Mouse (Mus musculus): Measurements from ENCODE around the gene Nap1l1. TPM values are rescaled to one million over a fixed set of nuclear protein-coding genes. Genes with fewer than 3 reads are reported as not detected.

Nap1l1 gene
- polyA plus RNA-seq, 1 experiment, result 18.8 TPM

DNA sequence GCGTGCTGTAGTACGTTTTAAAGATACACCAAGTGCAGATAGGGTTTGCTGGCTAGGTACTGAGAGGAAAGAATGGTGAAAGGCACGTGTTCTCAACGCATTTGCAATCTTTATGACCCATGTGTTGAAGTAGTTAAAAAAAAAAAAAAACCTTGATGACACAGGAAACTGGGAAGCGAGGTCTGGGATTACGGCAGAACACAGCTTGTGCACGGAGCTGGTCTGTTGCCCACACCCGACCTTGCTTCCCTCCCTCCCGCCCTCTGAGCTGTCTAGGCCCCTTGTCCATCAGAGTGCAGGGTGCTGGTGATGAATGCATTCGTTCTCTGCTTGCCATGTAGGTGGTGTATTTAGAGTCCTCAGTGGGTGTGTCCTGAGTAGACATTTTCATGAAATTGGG, 30.7 kb downstream of the Nap1l1 start:
- H3K4me1 ChIP-seq (ENCODE audit: control insufficient read depth, insufficient read depth, low read length), result peaks cover 6% of the 10 kb centered on the region; the same call in 1 of the 2 replicates
- no peak for DNase-seq
- WGBS, result 24% methylated on average over 10 of the region's 10 CpGs
- H3K27me3 ChIP-seq (replicated peaks; ENCODE audit: control insufficient read depth, insufficient read depth, low read length), result no peaks in the 10 kb centered on the region
- no peak overlapping the region for H3K27ac ChIP-seq (ENCODE audit: insufficient read depth, low read depth, low read length)
- no peaks in the 10 kb centered on the region for H3K36me3 ChIP-seq (ENCODE audit: control insufficient read depth, insufficient read depth, low read length)
- TF ChIP-seq POLR2A (IDR thresholded peaks at IDR 0.05; ENCODE audit: low read depth, low read length) (no peak), CTCF (conservative IDR thresholded peaks at IDR 0.05; ENCODE audit: insufficient read depth, insufficient read length, low read depth, low read length) (no peak)
- H3K4me3 ChIP-seq (ENCODE audit: insufficient read depth, low read depth, low read length), result no peak overlapping the region

DNA sequence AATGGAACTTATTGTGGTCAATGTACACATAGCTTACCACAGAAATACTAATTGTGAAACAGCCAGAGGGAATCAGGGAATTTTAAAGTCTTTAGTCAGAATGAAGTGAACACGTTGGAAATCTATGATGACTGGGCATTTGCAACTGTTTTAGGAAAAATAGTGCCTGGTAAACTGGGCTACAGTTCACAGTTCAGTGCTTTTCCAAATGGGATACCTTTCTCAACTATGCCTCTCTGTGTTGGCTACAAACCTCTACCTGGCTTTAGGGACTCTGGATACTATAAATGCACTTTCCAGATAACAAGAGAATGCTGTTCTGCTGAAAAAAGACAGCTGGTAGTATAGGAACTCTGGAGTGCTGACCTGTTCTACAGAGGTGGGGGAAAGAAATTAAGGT, 31.6 kb downstream of the Nap1l1 start:
- WGBS, result 67% methylated on average over 1 of the region's 1 CpGs
- no peaks in the 10 kb centered on the region for H3K27me3 ChIP-seq (replicated peaks; ENCODE audit: control insufficient read depth, insufficient read depth, low read length)
- no peaks in the 10 kb centered on the region for H3K36me3 ChIP-seq (ENCODE audit: control insufficient read depth, insufficient read depth, low read length)
- DNase-seq, result no peak
- no peak for TF ChIP-seq POLR2A (IDR thresholded peaks at IDR 0.05; ENCODE audit: low read depth, low read length)
- TF ChIP-seq CTCF (conservative IDR thresholded peaks at IDR 0.05; ENCODE audit: insufficient read depth, insufficient read length, low read depth, low read length), result no peak
- no peak overlapping the region for H3K4me3 ChIP-seq (ENCODE audit: insufficient read depth, low read depth, low read length)
- peaks cover 6% of the 10 kb centered on the region; the same call in 1 of the 2 replicates for H3K4me1 ChIP-seq (ENCODE audit: control insufficient read depth, insufficient read depth, low read length)
- no peak overlapping the region for H3K27ac ChIP-seq (ENCODE audit: insufficient read depth, low read depth, low read length)

DNA sequence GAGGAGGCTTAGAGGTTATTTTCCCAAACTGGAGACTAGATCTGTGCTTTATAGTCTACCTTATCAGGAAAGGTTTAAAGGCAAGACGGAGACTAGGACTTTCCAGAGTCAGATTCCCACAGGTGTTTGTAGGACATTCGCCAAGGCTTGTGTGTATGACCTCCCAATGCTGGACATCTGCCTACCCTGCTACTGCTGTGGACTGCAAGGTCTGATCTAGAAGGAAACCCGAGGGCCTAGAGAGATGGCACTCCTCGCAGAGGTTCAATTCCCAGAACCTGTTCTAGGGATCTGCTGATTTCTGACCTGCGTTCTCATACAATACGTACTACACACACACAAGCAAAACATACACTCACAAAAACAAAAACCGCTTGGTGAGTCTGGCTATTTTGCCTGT, 32.4 kb downstream of the Nap1l1 start:
- 67% methylated on average over 7 of the region's 7 CpGs for WGBS
- no peaks in the 10 kb centered on the region for H3K27me3 ChIP-seq (replicated peaks; ENCODE audit: control insufficient read depth, insufficient read depth, low read length)
- no peaks in the 10 kb centered on the region for H3K36me3 ChIP-seq (ENCODE audit: control insufficient read depth, insufficient read depth, low read length)
- no peak overlapping the region for H3K27ac ChIP-seq (ENCODE audit: insufficient read depth, low read depth, low read length)
- H3K4me3 ChIP-seq (ENCODE audit: insufficient read depth, low read depth, low read length), result no peak overlapping the region
- no peak for DNase-seq
- TF ChIP-seq POLR2A (IDR thresholded peaks at IDR 0.05; ENCODE audit: low read depth, low read length) (no peak), CTCF (conservative IDR thresholded peaks at IDR 0.05; ENCODE audit: insufficient read depth, insufficient read length, low read depth, low read length) (no peak)
- peaks cover 6% of the 10 kb centered on the region; the same call in 1 of the 2 replicates for H3K4me1 ChIP-seq (ENCODE audit: control insufficient read depth, insufficient read depth, low read length)

DNA sequence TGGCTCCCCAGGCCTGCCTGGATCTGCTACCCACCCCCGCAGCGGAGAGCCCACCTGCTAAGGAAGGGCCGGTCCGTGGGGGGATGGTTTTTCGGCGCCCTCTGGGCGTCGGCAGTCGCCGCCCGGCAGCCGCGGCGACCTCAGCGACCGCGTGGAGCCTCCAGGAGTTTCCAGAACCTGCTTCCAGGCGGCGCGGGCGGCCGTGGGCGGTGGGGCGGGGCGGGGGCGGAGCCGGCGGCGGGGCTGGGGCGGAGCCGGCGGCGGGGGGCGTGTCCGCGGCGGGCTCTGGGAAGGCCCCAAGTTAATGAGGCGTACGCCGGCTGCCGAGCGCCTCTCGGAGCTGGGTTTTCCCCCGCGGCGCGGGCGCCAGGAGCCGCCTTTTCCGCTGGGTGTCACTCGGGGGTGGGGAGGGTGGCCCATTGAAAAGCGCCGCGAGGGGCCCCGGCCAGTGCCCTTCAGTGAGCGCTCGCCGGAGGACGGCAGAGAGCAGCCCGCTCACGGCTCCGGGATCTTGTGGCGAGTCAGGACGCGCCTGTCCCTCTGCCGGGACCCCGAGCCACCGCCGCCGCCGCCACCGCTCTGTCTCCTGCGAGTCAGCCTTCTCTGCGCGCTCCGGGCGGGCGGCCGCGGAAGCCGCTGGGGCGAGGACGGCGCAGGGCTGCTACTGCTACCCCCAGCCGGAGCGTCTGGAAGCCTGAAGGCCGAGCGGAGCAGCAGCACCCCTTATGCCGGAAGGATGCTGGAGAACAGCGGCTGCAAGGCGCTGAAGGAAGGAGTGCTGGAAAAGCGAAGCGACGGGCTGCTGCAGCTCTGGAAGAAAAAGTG, 33.3 kb downstream of the Nap1l1 start, which contains the start of gene Phlda1:
Gene Phlda1, plus strand, starts transcription at position 186 of the 825 bp plus-strand sequence.
- peak; percentile 97 for DNase-seq
- H3K4me3 ChIP-seq (ENCODE audit: insufficient read depth, low read depth, low read length), result peak within 1 kb of the TSS; percentile 92
- TF ChIP-seq POLR2A (IDR thresholded peaks at IDR 0.05; ENCODE audit: low read depth, low read length) (peak; percentile 81), CTCF (conservative IDR thresholded peaks at IDR 0.05; ENCODE audit: insufficient read depth, insufficient read length, low read depth, low read length) (no peak)
- peaks cover 6% of the 10 kb centered on the region; the same call in 1 of the 2 replicates for H3K4me1 ChIP-seq (ENCODE audit: control insufficient read depth, insufficient read depth, low read length)
- H3K36me3 ChIP-seq (ENCODE audit: control insufficient read depth, insufficient read depth, low read length), result no peaks in the 10 kb centered on the region
- no peaks in the 10 kb centered on the region for H3K27me3 ChIP-seq (replicated peaks; ENCODE audit: control insufficient read depth, insufficient read depth, low read length)
- WGBS, result under 1% methylated on average over 92 of the region's 94 CpGs
- peak within 1 kb of the TSS; percentile 78 for H3K27ac ChIP-seq (ENCODE audit: insufficient read depth, low read depth, low read length)

DNA sequence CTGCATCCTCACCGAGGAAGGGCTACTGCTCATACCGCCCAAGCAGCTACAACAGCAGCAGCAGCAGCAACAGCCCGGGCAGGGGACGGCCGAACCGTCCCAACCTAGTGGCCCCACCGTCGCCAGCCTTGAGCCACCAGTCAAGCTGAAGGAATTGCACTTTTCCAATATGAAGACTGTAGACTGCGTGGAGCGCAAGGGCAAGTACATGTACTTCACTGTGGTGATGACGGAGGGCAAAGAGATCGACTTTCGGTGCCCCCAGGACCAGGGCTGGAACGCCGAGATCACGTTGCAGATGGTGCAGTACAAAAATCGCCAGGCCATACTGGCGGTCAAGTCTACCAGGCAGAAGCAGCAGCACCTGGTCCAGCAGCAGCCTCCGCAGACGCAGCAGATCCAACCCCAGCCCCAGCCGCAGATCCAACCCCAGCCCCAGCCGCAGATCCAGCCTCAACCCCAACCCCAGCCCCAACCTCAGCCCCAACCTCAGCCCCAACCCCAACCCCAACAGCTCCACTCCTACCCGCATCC, 34.0 kb downstream of the Nap1l1 start:
- 0% methylated on average over 23 of the region's 23 CpGs for WGBS
- TF ChIP-seq POLR2A (IDR thresholded peaks at IDR 0.05; ENCODE audit: low read depth, low read length) (no peak), CTCF (conservative IDR thresholded peaks at IDR 0.05; ENCODE audit: insufficient read depth, insufficient read length, low read depth, low read length) (no peak)

DNA sequence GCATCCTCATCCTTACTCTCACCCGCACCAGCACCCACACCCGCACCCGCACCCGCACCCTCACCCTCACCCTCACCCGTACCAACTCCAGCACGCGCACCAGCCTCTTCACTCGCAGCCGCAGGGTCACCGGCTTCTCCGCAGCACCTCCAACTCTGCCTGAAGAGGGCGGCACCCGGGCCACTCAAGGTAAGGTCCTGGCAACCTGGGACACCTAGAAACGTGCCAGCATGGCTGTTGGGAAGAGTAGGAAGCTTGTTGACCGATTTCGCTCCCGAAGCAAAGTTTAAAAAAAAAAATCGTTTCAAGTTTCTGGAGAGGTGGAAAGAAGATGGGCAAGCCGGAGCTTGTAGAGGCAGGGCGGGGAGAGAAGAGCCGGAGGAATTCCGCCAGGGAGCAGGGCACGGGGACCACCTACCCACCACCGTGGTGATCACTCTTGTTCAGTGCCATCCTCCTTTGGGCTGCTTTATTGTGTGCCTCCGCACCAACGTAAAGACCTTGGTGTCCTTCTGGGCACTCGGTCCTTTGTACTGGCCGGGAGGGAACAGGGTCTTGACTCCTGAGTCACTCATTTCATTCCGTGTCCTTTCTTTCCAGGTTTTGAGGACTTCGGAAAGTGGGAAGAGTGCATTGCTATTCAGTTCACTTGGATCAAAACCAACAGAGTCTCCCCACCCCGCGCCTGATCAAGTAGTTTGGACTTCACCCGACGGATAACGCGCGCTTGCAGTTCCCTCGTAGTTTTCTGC, 34.6 kb downstream of the Nap1l1 start:
- Histone ChIP-seq H3K4me1 (ENCODE audit: control insufficient read depth, insufficient read depth, low read length) (peaks cover 11% of the 10 kb centered on the region; the same call in 1 of the 2 replicates), H3K36me3 (ENCODE audit: control insufficient read depth, insufficient read depth, low read length) (no peaks in the 10 kb centered on the region), H3K4me3 (ENCODE audit: insufficient read depth, low read depth, low read length) (peak overlapping the region; percentile 92), H3K27ac (ENCODE audit: insufficient read depth, low read depth, low read length) (peak overlapping the region; percentile 51), H3K27me3 (replicated peaks; ENCODE audit: control insufficient read depth, insufficient read depth, low read length) (no peaks in the 10 kb centered on the region)
- WGBS, result 2% methylated on average over 38 of the region's 38 CpGs
- peak; percentile 44; the same call in 1 of the 2 replicates for TF ChIP-seq CTCF (conservative IDR thresholded peaks at IDR 0.05; ENCODE audit: insufficient read depth, insufficient read length, low read depth, low read length)
- no peak for TF ChIP-seq POLR2A (IDR thresholded peaks at IDR 0.05; ENCODE audit: low read depth, low read length)
- DNase-seq, result peak; percentile 82

More for the DNA sequence above, 34.0 kb downstream of the Nap1l1 start:
- DNase-seq, result peak; percentile 53
- Histone ChIP-seq H3K27ac (ENCODE audit: insufficient read depth, low read depth, low read length) (peak overlapping the region; percentile 78), H3K27me3 (replicated peaks; ENCODE audit: control insufficient read depth, insufficient read depth, low read length) (no peaks in the 10 kb centered on the region), H3K36me3 (ENCODE audit: control insufficient read depth, insufficient read depth, low read length) (no peaks in the 10 kb centered on the region), H3K4me3 (ENCODE audit: insufficient read depth, low read depth, low read length) (peak overlapping the region; percentile 92), H3K4me1 (ENCODE audit: control insufficient read depth, insufficient read depth, low read length) (peaks cover 8% of the 10 kb centered on the region; the same call in 1 of the 2 replicates)
